Mouse (Mus musculus): ENCODE data around the gene Slu7.

DNA sequence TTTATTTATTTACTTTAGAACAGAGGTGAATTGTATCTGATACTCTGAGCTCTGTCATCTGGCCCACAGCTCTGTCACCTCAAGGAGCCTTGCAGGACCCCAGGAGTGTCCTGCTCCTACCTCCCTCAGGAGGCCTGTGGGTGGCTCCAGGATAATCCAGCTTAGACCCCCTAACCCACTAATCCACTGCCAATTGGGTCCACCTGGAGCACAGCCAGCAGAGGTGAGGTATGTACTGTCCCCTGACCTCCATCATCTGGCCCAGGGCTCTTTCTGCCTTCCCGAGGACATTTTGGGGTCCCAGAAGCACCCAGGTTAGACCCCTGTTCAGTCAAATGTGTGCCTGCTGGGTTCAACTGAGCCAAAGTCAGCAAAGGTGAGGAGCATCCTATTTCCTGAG is 33.4 kb upstream of the Slu7 start:
- TF ChIP-seq CTCF (IDR thresholded peaks at IDR 0.05; ENCODE audit: low read depth, low read length) (no peak), GATA1 (IDR thresholded peaks at IDR 0.05; ENCODE audit: borderline replicate concordance, low read length) (no peak), GATA2 (IDR thresholded peaks at IDR 0.05; ENCODE audit: borderline replicate concordance, low read depth, low read length) (no peak), POLR2AphosphoS5 (IDR thresholded peaks at IDR 0.05; ENCODE audit: insufficient replicate concordance, low read depth, low read length) (no peak)
